Mouse (Mus musculus): ENCODE data around the gene Cldn34b1.
"Not testable (repeated sequence)": the region's sequence is repeated elsewhere in the genome, so short reads cannot be mapped to it uniquely, and the experiment has no call there.

Cldn34b1 gene

DNA sequence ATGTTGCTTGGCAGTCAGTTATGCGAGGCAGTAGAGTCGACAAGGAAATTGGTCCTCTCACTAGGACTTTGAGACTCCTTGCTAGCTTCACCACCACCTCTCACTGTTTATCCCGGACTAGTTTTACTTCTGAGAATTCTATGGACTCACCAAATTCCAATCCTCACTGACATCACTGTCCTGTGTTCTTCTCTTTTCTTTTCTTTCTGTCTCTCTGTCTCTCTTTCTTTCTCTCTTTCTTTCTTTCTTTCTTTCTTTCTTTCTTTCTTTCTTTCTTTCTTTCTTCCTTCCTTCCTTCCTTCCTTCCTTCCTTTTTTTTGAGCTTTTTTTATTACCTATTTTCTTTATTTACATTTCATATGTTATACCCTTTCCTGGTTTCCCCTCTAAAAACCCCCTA is at the start of gene Cldn34b1:
Gene Cldn34b1, minus strand, starts transcription at position 101 of the 400 bp plus-strand sequence.
- not testable (repeated sequence) for DNase-seq

DNA sequence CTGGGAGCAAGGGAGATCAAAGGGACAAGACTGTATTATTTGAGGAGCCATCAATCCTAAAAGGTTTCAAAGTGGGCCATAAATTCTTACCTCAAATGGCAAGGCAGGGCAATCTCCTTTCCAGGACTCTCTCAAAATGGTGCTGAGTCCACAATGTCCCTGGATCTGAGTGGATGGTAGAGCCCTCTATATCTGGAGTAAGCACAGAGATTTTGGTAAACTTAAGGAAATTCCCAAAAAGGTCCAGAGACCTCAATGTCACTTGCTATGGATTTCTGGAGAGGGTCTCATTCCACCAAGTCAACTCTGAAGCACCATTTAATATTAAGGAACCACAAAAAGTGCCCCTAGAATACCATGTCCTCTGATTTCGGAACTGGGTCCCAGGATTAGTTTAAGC is 45.8 kb upstream of the Cldn34b1 start, which contains the start of gene Magea6:
Gene Magea6, minus strand, starts transcription at position 101 of the 400 bp plus-strand sequence.
- DNase-seq: not testable (repeated sequence)
